Mouse (Mus musculus): ENCODE data around the gene Nlrx1. TPM values are rescaled to one million over a fixed set of nuclear protein-coding genes. Genes with fewer than 3 reads are reported as not detected.

The Nlrx1 gene
- polyA plus RNA-seq (2012; rRNA removed), result 27.5 and 33.1 TPM in 2 replicates

DNA sequence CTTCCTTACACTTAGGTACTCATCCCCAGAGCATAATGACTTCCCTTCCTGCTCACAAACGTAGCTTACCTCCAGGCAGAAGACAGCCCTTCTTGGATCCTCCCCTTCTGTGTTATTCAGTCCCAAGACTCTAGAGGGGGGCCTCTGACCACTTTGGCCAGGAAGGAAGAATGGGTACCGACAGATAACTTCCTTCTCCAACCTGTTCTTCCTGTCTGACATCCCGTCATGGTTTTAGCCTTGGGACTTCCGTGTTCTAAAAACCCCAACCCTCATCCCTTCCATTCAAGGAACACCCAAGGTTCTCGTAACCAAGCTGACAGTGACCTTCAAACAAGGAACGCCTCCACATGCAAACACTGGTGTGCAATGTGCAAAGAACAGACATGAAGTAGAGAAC lies at the start of gene Nlrx1:
Gene Nlrx1, minus strand, starts transcription at position 168 of the 400 bp plus-strand sequence.

GRCm38 (mm10) chr9:44305466-44306079 lies 37.2 kb upstream of the Nlrx1 start, which contains the start of gene Hinfp:
Gene Hinfp, minus strand, starts transcription at chr9:44305671.

GRCm38 (mm10) chr9:44288076-44288958 lies 19.9 kb upstream of the Nlrx1 start, which contains the start of gene Abcg4:
Gene Abcg4, minus strand, starts transcription at chr9:44288615.

DNA sequence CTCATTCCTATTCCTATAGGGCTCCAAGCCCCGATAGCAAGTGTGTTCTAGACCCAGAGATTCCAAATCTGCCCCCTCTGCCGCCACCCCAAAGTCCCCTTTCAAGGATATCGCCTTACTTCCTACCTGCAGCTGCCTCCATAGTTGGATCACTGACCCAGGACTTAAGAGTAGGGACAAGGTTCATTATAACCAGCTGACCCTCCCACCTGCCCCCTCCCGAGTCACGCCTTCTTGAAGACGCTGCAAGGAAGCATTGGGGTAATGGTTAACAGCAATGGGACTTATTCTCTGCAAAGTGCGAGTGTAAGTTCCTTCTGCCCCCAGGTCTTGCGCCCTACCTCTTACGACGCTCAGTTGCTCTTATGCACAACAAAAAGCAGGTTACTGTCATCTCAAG lies 17.1 kb downstream of the Nlrx1 start, which contains the start of gene Pdzd3:
Gene Pdzd3, minus strand, starts transcription at position 158 of the 400 bp plus-strand sequence.

DNA sequence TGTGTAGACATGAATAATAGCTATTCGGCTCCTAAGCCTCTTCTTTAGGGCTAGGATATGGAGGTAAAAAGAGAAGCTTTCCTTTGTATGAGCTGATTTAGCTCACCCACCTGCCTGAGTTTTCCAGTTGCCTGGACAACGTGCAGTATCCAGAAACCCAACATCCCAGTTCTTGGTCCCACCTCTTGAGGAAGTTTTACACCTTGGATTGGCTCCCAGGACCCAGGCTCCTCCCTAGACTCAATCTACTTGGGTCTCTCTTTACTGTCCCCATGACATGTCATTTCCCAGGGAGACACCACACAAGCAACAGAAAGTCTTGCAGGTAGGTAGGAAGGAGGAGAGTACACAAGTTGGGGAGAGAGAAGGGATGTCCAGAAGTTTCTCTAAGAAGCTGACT lies 28.0 kb downstream of the Nlrx1 start, which contains the start of gene Ccdc153:
Gene Ccdc153, plus strand, starts transcription at position 278 of the 400 bp plus-strand sequence.

DNA sequence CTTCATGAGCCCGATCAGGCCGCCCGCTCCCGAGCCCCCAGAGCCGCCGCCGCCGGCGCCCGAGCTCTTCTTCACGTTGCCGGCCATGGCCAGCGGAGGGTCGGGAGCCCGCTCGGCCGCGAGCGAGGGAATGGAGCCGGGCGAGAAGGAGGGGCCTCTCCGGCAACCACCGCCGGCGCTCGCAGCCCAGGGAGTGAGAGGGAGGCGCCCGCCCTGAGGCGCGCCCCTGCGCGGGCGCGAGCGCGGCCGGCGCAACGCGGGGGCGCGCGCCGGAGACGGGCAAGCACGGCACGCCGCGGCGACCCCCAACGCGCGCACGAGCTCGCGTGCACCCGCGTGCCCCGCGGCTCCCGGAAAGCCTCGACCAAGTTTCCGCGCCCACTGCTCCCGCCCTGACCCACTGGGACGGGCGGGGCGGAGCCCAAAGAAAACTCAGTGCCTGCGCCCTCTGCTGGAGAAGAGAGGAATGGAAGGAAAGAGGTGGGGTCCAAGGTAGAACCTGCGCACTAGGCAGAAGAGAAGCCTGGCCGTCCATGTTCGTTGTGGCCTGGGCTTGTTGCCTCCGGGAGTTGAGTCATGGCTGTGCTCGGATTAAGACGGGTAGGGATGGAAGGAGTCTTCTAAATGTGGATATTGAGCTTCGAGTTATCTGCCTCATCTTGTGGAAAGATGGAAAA lies 34.5 kb downstream of the Nlrx1 start, which contains the start of gene Cbl:
Gene Cbl, minus strand, starts transcription at position 248 of the 677 bp plus-strand sequence.

Other genes with a start within 250 kb of the Nlrx1 start
- gene Thy1, start 225.2 kb downstream of the Nlrx1 start, polyA plus RNA-seq (2012; rRNA removed), result 39.7 and 39.9 TPM in 2 replicates
- 9.1 and 11.0 TPM in 2 replicates for gene Usp2, start 201.6 kb downstream of the Nlrx1 start, polyA plus RNA-seq (2012; rRNA removed)
- not detected in 2 replicates for gene Mfrp, start 166.9 kb downstream of the Nlrx1 start, polyA plus RNA-seq (2012; rRNA removed)
- 23.7 and 30.8 TPM in 2 replicates for gene C1qtnf5, start 161.4 kb downstream of the Nlrx1 start, polyA plus RNA-seq (2012; rRNA removed)
- not detected in 2 replicates for gene Gm49380, start 155.1 kb downstream of the Nlrx1 start, polyA plus RNA-seq (2012; rRNA removed)
- gene Rnf26, start 155.1 kb downstream of the Nlrx1 start, polyA plus RNA-seq (2012; rRNA removed), result 34.4 and 44.1 TPM in 2 replicates
- 39.7 and 42.8 TPM in 2 replicates for gene Mcam, start 134.1 kb downstream of the Nlrx1 start, polyA plus RNA-seq (2012; rRNA removed)
- 8.4 and 10.9 TPM in 2 replicates for gene Cbl, start 34.5 kb downstream of the Nlrx1 start, polyA plus RNA-seq (2012; rRNA removed)
- gene Ccdc153, start 27.9 kb downstream of the Nlrx1 start, polyA plus RNA-seq (2012; rRNA removed), result 0.14 TPM in 1 of 2 replicates, not detected in the other
- gene Pdzd3, start 17.1 kb downstream of the Nlrx1 start, polyA plus RNA-seq (2012; rRNA removed), result 8.3 and 12.4 TPM in 2 replicates
- gene Abcg4, start 20.0 kb upstream of the Nlrx1 start, polyA plus RNA-seq (2012; rRNA removed), result 4.7 and 6.7 TPM in 2 replicates
- 17.5 and 22.3 TPM in 2 replicates for gene Hinfp, start 37.1 kb upstream of the Nlrx1 start, polyA plus RNA-seq (2012; rRNA removed)
- 115 and 139 TPM in 2 replicates for gene C2cd2l, start 51.7 kb upstream of the Nlrx1 start, polyA plus RNA-seq (2012; rRNA removed)
- 62.8 and 83.7 TPM in 2 replicates for gene Dpagt1, start 57.4 kb upstream of the Nlrx1 start, polyA plus RNA-seq (2012; rRNA removed)
- 154 and 173 TPM in 2 replicates for gene H2afx, start 66.1 kb upstream of the Nlrx1 start, polyA plus RNA-seq (2012; rRNA removed)
- gene Hmbs, start 75.6 kb upstream of the Nlrx1 start, polyA plus RNA-seq (2012; rRNA removed), result 34.5 and 35.2 TPM in 2 replicates
- gene Vps11, start 93.1 kb upstream of the Nlrx1 start, polyA plus RNA-seq (2012; rRNA removed), result 16.6 and 18.3 TPM in 2 replicates
- gene Hyou1, start 110.9 kb upstream of the Nlrx1 start, polyA plus RNA-seq (2012; rRNA removed), result 43.9 and 44.8 TPM in 2 replicates
- 37.0 and 46.0 TPM in 2 replicates for gene Slc37a4, start 128.3 kb upstream of the Nlrx1 start, polyA plus RNA-seq (2012; rRNA removed)
- 84.4 and 119 TPM in 2 replicates for gene Rps25, start 138.5 kb upstream of the Nlrx1 start, polyA plus RNA-seq (2012; rRNA removed)
- gene Trappc4, start 139.0 kb upstream of the Nlrx1 start, polyA plus RNA-seq (2012; rRNA removed), result 44.3 and 46.5 TPM in 2 replicates
- gene Ccdc84, start 150.0 kb upstream of the Nlrx1 start, polyA plus RNA-seq (2012; rRNA removed), result 30.0 and 36.4 TPM in 2 replicates
- not detected in 2 replicates for gene Foxr1, start 172.5 kb upstream of the Nlrx1 start, polyA plus RNA-seq (2012; rRNA removed)
- gene Upk2, start 186.4 kb upstream of the Nlrx1 start, polyA plus RNA-seq (2012; rRNA removed), result 0.21 TPM in 1 of 2 replicates, not detected in the other
- 23.6 and 37.6 TPM in 2 replicates for gene Bcl9l, start 214.2 kb upstream of the Nlrx1 start, polyA plus RNA-seq (2012; rRNA removed)